Mouse (Mus musculus): Measurements from ENCODE around the gene Spen. TPM values are rescaled to one million over a fixed set of nuclear protein-coding genes. Genes with fewer than 3 reads are reported as not detected.
A peak's percentile ranks its signal among the peaks of the same experiment; 100 is the strongest.

Gene Spen
- polyA plus RNA-seq, 1 experiment from 2014 or later, result 10.1 TPM

- peaks cover 12% of the 10 kb centered on the region; the same call in 1 of the 2 replicates for H3K4me1 ChIP-seq (ENCODE audit: control insufficient read depth, insufficient read depth, low read depth, low read length)
Observed at GRCm38 (mm10) chr4:141458236-141458635, 80.2 kb downstream of the Spen start.

DNA sequence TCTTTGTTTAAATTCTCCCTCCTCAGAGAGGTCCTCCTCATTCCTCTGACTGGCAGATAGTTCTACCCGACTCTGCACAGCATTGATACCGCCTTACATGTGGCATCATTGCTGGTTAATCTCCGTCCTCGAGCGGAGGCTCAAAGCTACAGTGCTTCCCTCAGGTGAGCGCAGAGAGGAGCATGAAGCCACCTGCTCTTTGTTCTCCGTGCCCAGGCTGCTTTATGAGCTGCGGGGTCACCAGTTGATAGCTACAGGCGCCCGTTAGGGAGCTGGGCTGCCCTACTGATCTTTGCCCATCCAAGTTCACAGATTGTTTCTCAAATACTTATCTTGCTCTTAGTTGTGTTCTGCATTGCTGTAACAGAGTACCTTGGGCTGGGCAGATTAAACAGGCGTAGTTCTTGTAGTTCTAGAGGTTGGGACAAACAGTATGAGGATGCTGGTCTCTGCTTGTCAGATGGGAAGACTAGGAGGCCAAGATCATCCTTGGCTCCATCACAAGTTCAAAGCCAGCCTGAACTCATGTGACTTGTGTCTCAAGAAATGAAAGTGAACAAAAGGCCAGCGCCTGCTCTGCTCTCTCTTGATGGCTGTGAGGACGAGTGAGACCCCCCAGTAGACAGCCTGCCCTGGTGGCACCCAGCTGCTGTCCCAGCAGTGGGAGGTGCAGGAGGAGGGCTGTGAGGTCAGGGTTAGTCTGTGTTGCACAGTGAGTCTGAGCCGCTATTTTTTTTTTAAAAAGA, 82.0 kb downstream of the Spen start:
- Histone ChIP-seq H3K9me3 (ENCODE audit: control insufficient read depth, low read length) (no peaks in the 10 kb centered on the region), H3K9ac (ENCODE audit: low read depth, low read length) (no peak overlapping the region), H3K36me3 (ENCODE audit: control insufficient read depth, insufficient read depth, low read length) (no peaks in the 10 kb centered on the region; the same call in 1 of the 2 replicates), H3K4me3 (ENCODE audit: low read length) (no peak overlapping the region), H3K27me3 (replicated peaks; ENCODE audit: control insufficient read depth, insufficient read depth, low read length) (no peaks in the 10 kb centered on the region), H3K27ac (ENCODE audit: low read depth, low read length) (no peak overlapping the region), H3K4me2 (ENCODE audit: low read length) (no peak overlapping the region), H3K4me1 (ENCODE audit: control insufficient read depth, insufficient read depth, low read depth, low read length) (peaks cover 12% of the 10 kb centered on the region; the same call in 1 of the 2 replicates)
- 91% methylated on average over 14 of the region's 14 CpGs for whole genome bisulfite sequencing
- no peak for ATAC-seq

More at GRCm38 (mm10) chr4:141458236-141458635, 80.2 kb downstream of the Spen start:
- H3K9ac ChIP-seq (ENCODE audit: low read depth, low read length), result no peak overlapping the region; the same call in 1 of the 2 replicates
- no peak overlapping the region for H3K27ac ChIP-seq (ENCODE audit: low read depth, low read length)
- H3K9me3 ChIP-seq (ENCODE audit: control insufficient read depth, low read length), result no peaks in the 10 kb centered on the region
- H3K27me3 ChIP-seq (replicated peaks; ENCODE audit: control insufficient read depth, insufficient read depth, low read length), result no peaks in the 10 kb centered on the region
- H3K4me3 ChIP-seq (ENCODE audit: low read length), result no peak overlapping the region
- WGBS, result 14% methylated on average over 7 of the region's 7 CpGs
- H3K36me3 ChIP-seq (ENCODE audit: control insufficient read depth, insufficient read depth, low read length), result peaks cover under 1% of the 10 kb centered on the region; the same call in 1 of the 2 replicates
- peak; percentile 32; the same call in 1 of the 2 replicates for ATAC-seq
- no peak overlapping the region for H3K4me2 ChIP-seq (ENCODE audit: low read length)

DNA sequence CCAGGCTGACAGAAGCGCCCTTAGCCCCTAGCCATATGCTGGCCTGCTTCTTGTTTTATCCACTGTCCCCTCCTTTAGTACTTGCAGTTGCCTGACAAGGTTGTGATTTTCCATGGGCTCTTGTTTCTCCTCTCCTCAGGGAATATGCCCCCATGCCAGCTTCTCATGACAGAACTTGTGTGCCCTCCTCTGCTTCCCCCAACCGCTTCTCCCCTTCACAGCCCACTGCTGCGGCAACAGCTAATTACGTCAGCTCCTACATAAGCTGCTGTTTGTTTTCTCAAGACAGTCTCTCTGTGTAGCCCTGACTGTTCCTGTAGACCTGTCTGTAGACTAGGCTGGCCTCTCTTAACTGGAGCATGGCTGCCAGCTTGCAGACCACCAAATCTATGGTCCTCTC, 82.9 kb downstream of the Spen start:
- Histone ChIP-seq H3K9ac (ENCODE audit: low read depth, low read length) (no peak overlapping the region), H3K27me3 (replicated peaks; ENCODE audit: control insufficient read depth, insufficient read depth, low read length) (no peaks in the 10 kb centered on the region), H3K36me3 (ENCODE audit: control insufficient read depth, insufficient read depth, low read length) (no peaks in the 10 kb centered on the region; the same call in 1 of the 2 replicates), H3K4me1 (ENCODE audit: control insufficient read depth, insufficient read depth, low read depth, low read length) (peaks cover 12% of the 10 kb centered on the region; the same call in 1 of the 2 replicates), H3K9me3 (ENCODE audit: control insufficient read depth, low read length) (no peaks in the 10 kb centered on the region), H3K4me3 (ENCODE audit: low read length) (no peak overlapping the region), H3K27ac (ENCODE audit: low read depth, low read length) (no peak overlapping the region), H3K4me2 (ENCODE audit: low read length) (no peak overlapping the region)
- no peak for ATAC-seq
- WGBS, result 75% methylated on average over 4 of the region's 4 CpGs

GRCm38 (mm10) chr4:141454581-141455350, 83.6 kb downstream of the Spen start:
- Histone ChIP-seq H3K9me3 (ENCODE audit: control insufficient read depth, low read length) (no peaks in the 10 kb centered on the region), H3K27me3 (replicated peaks; ENCODE audit: control insufficient read depth, insufficient read depth, low read length) (no peaks in the 10 kb centered on the region), H3K4me3 (ENCODE audit: low read length) (no peak overlapping the region), H3K36me3 (ENCODE audit: control insufficient read depth, insufficient read depth, low read length) (no peaks in the 10 kb centered on the region; the same call in 1 of the 2 replicates), H3K9ac (ENCODE audit: low read depth, low read length) (no peak overlapping the region), H3K4me2 (ENCODE audit: low read length) (no peak overlapping the region), H3K27ac (ENCODE audit: low read depth, low read length) (no peak overlapping the region), H3K4me1 (ENCODE audit: control insufficient read depth, insufficient read depth, low read depth, low read length) (peaks cover 12% of the 10 kb centered on the region; the same call in 1 of the 2 replicates)
- ATAC-seq, result no peak
- WGBS, result 71% methylated on average over 14 of the region's 14 CpGs

GRCm38 (mm10) chr4:141451916-141452450, 86.4 kb downstream of the Spen start:
- H3K36me3 ChIP-seq (ENCODE audit: control insufficient read depth, insufficient read depth, low read length), result peaks cover 10% of the 10 kb centered on the region
- 96% methylated on average over 9 of the region's 9 CpGs for WGBS

DNA sequence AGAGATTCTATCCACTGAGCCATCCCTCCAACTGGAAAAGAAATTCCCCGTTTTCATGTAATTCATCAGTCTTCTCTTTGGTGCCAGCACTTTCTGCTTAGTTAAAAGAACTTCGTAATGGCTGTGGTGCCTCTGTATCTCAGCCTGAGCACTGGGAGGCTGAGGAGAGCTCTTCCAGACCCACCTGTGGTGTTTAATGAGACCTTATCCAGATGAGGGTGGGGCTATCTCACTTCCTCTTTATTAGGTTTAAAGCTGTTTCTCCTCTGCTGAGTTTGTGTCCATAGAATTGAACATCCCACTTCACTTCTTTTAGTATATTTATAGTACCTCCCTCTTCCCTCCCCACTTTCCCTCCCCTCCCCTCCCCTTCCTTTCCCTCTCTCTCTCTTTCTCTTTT, 87.1 kb downstream of the Spen start:
- Histone ChIP-seq H3K9me3 (ENCODE audit: control insufficient read depth, low read length) (no peaks in the 10 kb centered on the region), H3K4me3 (ENCODE audit: low read length) (no peak overlapping the region), H3K27ac (ENCODE audit: low read depth, low read length) (no peak overlapping the region), H3K27me3 (replicated peaks; ENCODE audit: control insufficient read depth, insufficient read depth, low read length) (no peaks in the 10 kb centered on the region), H3K4me2 (ENCODE audit: low read length) (no peak overlapping the region), H3K4me1 (ENCODE audit: control insufficient read depth, insufficient read depth, low read depth, low read length) (peaks cover 8% of the 10 kb centered on the region), H3K36me3 (ENCODE audit: control insufficient read depth, insufficient read depth, low read length) (peaks cover 10% of the 10 kb centered on the region), H3K9ac (ENCODE audit: low read depth, low read length) (no peak overlapping the region)
- ATAC-seq, result no peak
- WGBS, result 91% methylated on average over 2 of the region's 2 CpGs

More at GRCm38 (mm10) chr4:141451916-141452450, 86.4 kb downstream of the Spen start:
- no peak overlapping the region for H3K4me2 ChIP-seq (ENCODE audit: low read length)
- no peak overlapping the region for H3K9ac ChIP-seq (ENCODE audit: low read depth, low read length)
- H3K9me3 ChIP-seq (ENCODE audit: control insufficient read depth, low read length), result no peaks in the 10 kb centered on the region
- H3K4me3 ChIP-seq (ENCODE audit: low read length), result no peak overlapping the region
- peaks cover 5% of the 10 kb centered on the region; the same call in 1 of the 2 replicates for H3K4me1 ChIP-seq (ENCODE audit: control insufficient read depth, insufficient read depth, low read depth, low read length)
- no peaks in the 10 kb centered on the region for H3K27me3 ChIP-seq (replicated peaks; ENCODE audit: control insufficient read depth, insufficient read depth, low read length)
- no peak overlapping the region for H3K27ac ChIP-seq (ENCODE audit: low read depth, low read length)
- ATAC-seq, result no peak

GRCm38 (mm10) chr4:141446211-141446610, 92.2 kb downstream of the Spen start:
- Histone ChIP-seq H3K9ac (ENCODE audit: low read depth, low read length) (no peak overlapping the region), H3K27ac (ENCODE audit: low read depth, low read length) (no peak overlapping the region), H3K27me3 (replicated peaks; ENCODE audit: control insufficient read depth, insufficient read depth, low read length) (no peaks in the 10 kb centered on the region), H3K4me2 (ENCODE audit: low read length) (no peak overlapping the region), H3K36me3 (ENCODE audit: control insufficient read depth, insufficient read depth, low read length) (peaks cover 10% of the 10 kb centered on the region), H3K4me1 (ENCODE audit: control insufficient read depth, insufficient read depth, low read depth, low read length) (peaks cover 18% of the 10 kb centered on the region), H3K4me3 (ENCODE audit: low read length) (no peak overlapping the region), H3K9me3 (ENCODE audit: control insufficient read depth, low read length) (no peaks in the 10 kb centered on the region)
- 70% methylated on average over 7 of the region's 7 CpGs for WGBS
- no peak for ATAC-seq

- Histone ChIP-seq H3K27ac (ENCODE audit: low read depth, low read length) (peak overlapping the region; percentile 86), H3K9ac (ENCODE audit: low read depth, low read length) (peak overlapping the region; percentile 99), H3K4me3 (ENCODE audit: low read length) (peak overlapping the region; percentile 98), H3K27me3 (replicated peaks; ENCODE audit: control insufficient read depth, insufficient read depth, low read length) (no peaks in the 10 kb centered on the region), H3K4me1 (ENCODE audit: control insufficient read depth, insufficient read depth, low read depth, low read length) (peaks cover 18% of the 10 kb centered on the region), H3K4me2 (ENCODE audit: low read length) (peak overlapping the region; percentile 90), H3K9me3 (ENCODE audit: control insufficient read depth, low read length) (no peaks in the 10 kb centered on the region), H3K36me3 (ENCODE audit: control insufficient read depth, insufficient read depth, low read length) (peaks cover 10% of the 10 kb centered on the region)
- 0 out of 2 replicates have a peak, but pooled peaks have one; percentile 26 for ATAC-seq
- 13% methylated on average over 14 of the region's 14 CpGs for WGBS
Observed at GRCm38 (mm10) chr4:141445328-141445720, 93.1 kb downstream of the Spen start.

Data from hindbrain, embryonic 16.5 days (tissue).